Mouse (Mus musculus): ENCODE measurements around the gene Obox6.

The Obox6 gene

GRCm38 (mm10) chr7:15839578-15839977 is at the start of gene Obox6:
TSS of gene Obox6 (minus strand) at chr7:15839678.
- DNase-seq: no peak

GRCm38 (mm10) chr7:15884127-15884526 is 44.6 kb upstream of the Obox6 start:
- no peak for DNase-seq

- no peak for DNase-seq
These were observed 42.8 kb upstream of the Obox6 start, which contains the start of gene Crxos for GRCm38 (mm10) chr7:15882317-15882716. TSS of gene Crxos (plus strand) at chr7:15882617.

- DNase-seq: no peak
These were observed 42.4 kb upstream of the Obox6 start for GRCm38 (mm10) chr7:15881831-15882230.

- DNase-seq: no peak
These were observed 41.9 kb upstream of the Obox6 start for GRCm38 (mm10) chr7:15881388-15881787.

GRCm38 (mm10) chr7:15879756-15880155 is 40.3 kb upstream of the Obox6 start, which contains the start of gene Crx:
TSS of gene Crx (minus strand) at chr7:15879968.
- DNase-seq: no peak

GRCm38 (mm10) chr7:15864104-15864503 is 24.6 kb upstream of the Obox6 start:
- no peak for DNase-seq

GRCm38 (mm10) chr7:15859657-15860056 is 20.2 kb upstream of the Obox6 start:
- no peak for DNase-seq
